Comparison of ENCODE assay signal across 10 mouse cellular contexts in genomic region chr5:64513155-64513945, GRCm38 (mm10).
DNase-seq lines count a peak whose midpoint lies in the region; ATAC-seq and TF ChIP-seq lines count a peak whose summit lies in the region.
"Had no signal": no experiment of that assay in that cellular context is flagged by ENCODE, and none has a peak within 500 bp of the region (broad histone marks: within the 10 kb centered on the region; RNA-seq: fewer than 3 reads in every experiment).

No protein-coding gene starts in this region.

- TF ChIP-seq CTCF in lung, postnatal 0 days (IDR thresholded peaks at IDR 0.05): no peak
- TF ChIP-seq CTCF in forebrain, postnatal 0 days (IDR thresholded peaks at IDR 0.05; ENCODE audit: low read depth): no peak
- no peak for TF ChIP-seq CTCF in olfactory bulb, adult 2 months (IDR thresholded peaks at IDR 0.05; ENCODE audit: insufficient read depth, low read depth, low read length)

- H3K4me1 ChIP-seq in lung, postnatal 0 days (ENCODE audit: insufficient read depth, low read depth, low read length): no peaks in the 10 kb centered on the region
- H3K4me1 ChIP-seq in forebrain, postnatal 0 days (ENCODE audit: insufficient read depth): no peaks in the 10 kb centered on the region
- peaks cover 10% of the 10 kb centered on the region for H3K4me1 ChIP-seq in olfactory bulb, adult 2 months (ENCODE audit: control insufficient read depth, insufficient read depth, low read length)
- H3K4me1 ChIP-seq: neural tube, embryonic 13.5 days had no signal

- H3K27ac ChIP-seq in lung, postnatal 0 days (ENCODE audit: low read length): no peak overlapping the region
- no peak overlapping the region for H3K27ac ChIP-seq in forebrain, postnatal 0 days (ENCODE audit: low read depth, low read length)
- H3K27ac ChIP-seq in olfactory bulb, adult 2 months (ENCODE audit: insufficient read depth, low read depth, low read length): no peak overlapping the region
- H3K27ac ChIP-seq: limb, embryonic 15.5 days; neural tube, embryonic 13.5 days had no signal

- WGBS in lung, postnatal 0 days: 72% methylated on average over 20 of the region's 20 CpGs
- 56% methylated on average over 20 of the region's 20 CpGs for WGBS in forebrain, postnatal 0 days
- WGBS in olfactory bulb, adult 2 months: 52% methylated on average over 19 of the region's 20 CpGs

- DNase-seq in lung, postnatal 14 days: peak; percentile 43
- DNase-seq in lung, postnatal 0 days (ENCODE audit: low spot score): no peak
- DNase-seq in cerebellum, adult 11-12 months: peak; percentile 47
- peak; percentile 73 for DNase-seq in forebrain, postnatal 0 days
- no peak for DNase-seq in adrenal gland, postnatal 36 days
- DNase-seq: gastrocnemius, postnatal 25 days had no signal

- no peaks in the 10 kb centered on the region for H3K36me3 ChIP-seq in lung, postnatal 0 days (ENCODE audit: insufficient read depth, low read length)
- no peaks in the 10 kb centered on the region for H3K36me3 ChIP-seq in forebrain, postnatal 0 days (ENCODE audit: insufficient read depth)
- H3K36me3 ChIP-seq: limb, embryonic 15.5 days; neural tube, embryonic 13.5 days had no signal

- no peak for TF ChIP-seq POLR2A in olfactory bulb, adult 2 months (IDR thresholded peaks at IDR 0.05; ENCODE audit: insufficient read depth, low read depth, low read length)

- no peaks in the 10 kb centered on the region for H3K9me3 ChIP-seq in lung, postnatal 0 days (ENCODE audit: low read length)
- no peaks in the 10 kb centered on the region for H3K9me3 ChIP-seq in forebrain, postnatal 0 days (ENCODE audit: low read length)
- H3K9me3 ChIP-seq: limb, embryonic 15.5 days; neural tube, embryonic 13.5 days had no signal

- H3K4me2 ChIP-seq in lung, postnatal 0 days (replicated peaks; ENCODE audit: low read depth, low read length): no peak overlapping the region
- H3K4me2 ChIP-seq in forebrain, postnatal 0 days (ENCODE audit: low read depth): peak overlapping the region; percentile 14; the same call in 1 of the 2 replicates
- H3K4me2 ChIP-seq: limb, embryonic 15.5 days; neural tube, embryonic 13.5 days had no signal

- no peaks in the 10 kb centered on the region for H3K27me3 ChIP-seq in lung, postnatal 0 days (replicated peaks; ENCODE audit: insufficient read depth, low read length)
- no peaks in the 10 kb centered on the region for H3K27me3 ChIP-seq in forebrain, postnatal 0 days (ENCODE audit: insufficient read depth, low read length)
- H3K27me3 ChIP-seq: limb, embryonic 15.5 days; neural tube, embryonic 13.5 days had no signal

- TF ChIP-seq EP300 in lung, postnatal 0 days (IDR thresholded peaks at IDR 0.05): no peak

- H3K9ac ChIP-seq in lung, postnatal 0 days (replicated peaks; ENCODE audit: low read depth): no peak overlapping the region
- no peak overlapping the region for H3K9ac ChIP-seq in forebrain, postnatal 0 days
- H3K9ac ChIP-seq: limb, embryonic 15.5 days; neural tube, embryonic 13.5 days had no signal

- no peak overlapping the region for H3K4me3 ChIP-seq in lung, postnatal 0 days (ENCODE audit: low read depth, low read length)
- peak overlapping the region; percentile 4; the same call in 1 of the 2 replicates for H3K4me3 ChIP-seq in forebrain, postnatal 0 days (ENCODE audit: low read depth, low read length)
- peak overlapping the region; percentile 7; the same call in 1 of the 2 replicates for H3K4me3 ChIP-seq in olfactory bulb, adult 2 months (ENCODE audit: insufficient read depth, low read depth, low read length)
- H3K4me3 ChIP-seq: limb, embryonic 15.5 days; neural tube, embryonic 13.5 days had no signal

- ATAC-seq in lung, postnatal 0 days: no peak
- ATAC-seq in forebrain, postnatal 0 days: peak; percentile 71
- ATAC-seq in monocyte, adult 5-6 weeks (replicated peaks; ENCODE audit: insufficient number of reproducible peaks, low FRiP score, low TSS enrichment, poor library complexity, severe bottlenecking): no peak

Comparison
In these comparisons a context has a peak if more than half of its experiments do, and no peak if none do; other contexts are left out.
1. DNase-seq: peak in lung, postnatal 14 days (single experiment), cerebellum, adult 11-12 months (single experiment) and forebrain, postnatal 0 days (single experiment); none in lung, postnatal 0 days (single experiment) and adrenal gland, postnatal 36 days (0 of 2).